Mouse (Mus musculus): Measurements from ENCODE around the gene Dnajc14. TPM values are rescaled to one million over a fixed set of nuclear protein-coding genes. Genes with fewer than 3 reads are reported as not detected.

Gene Dnajc14
- 61.1 and 64.1 TPM in 2 replicates for polyA plus RNA-seq (2016; fragmentation: Nextera tagmentation; extraction: Ambion mirVana)

GRCm38 (mm10) chr10:128803771-128804270, at the start of gene Dnajc14:
TSS of gene Dnajc14 (plus strand) at chr10:128804062.
- H3K27ac ChIP-seq, result peak within 1 kb of the TSS; percentile 97
- peak within 1 kb of the TSS; percentile 79 for H3K4me3 ChIP-seq
- no peaks in the 10 kb centered on the region for H3K9me3 ChIP-seq (replicated peaks)
- H3K36me3 ChIP-seq, result peaks cover 24% of the 10 kb centered on the region
- H3K9ac ChIP-seq, result peak within 1 kb of the TSS; percentile 89
- H3K27me3 ChIP-seq, result no peaks in the 10 kb centered on the region
- ATAC-seq (ENCODE audit: low FRiP score), result peak; percentile 20
- 1% methylated on average over 14 of the region's 14 CpGs for WGBS
- peak within 1 kb of the TSS; percentile 65 for H3K4me2 ChIP-seq (replicated peaks)
- H3K4me1 ChIP-seq, result peaks cover 41% of the 10 kb centered on the region

GRCm38 (mm10) chr10:128772895-128773294, 31.0 kb upstream of the Dnajc14 start:
- H3K36me3 ChIP-seq, result no peaks in the 10 kb centered on the region
- no peaks in the 10 kb centered on the region for H3K4me1 ChIP-seq
- H3K27me3 ChIP-seq, result no peaks in the 10 kb centered on the region
- ATAC-seq (ENCODE audit: low FRiP score), result no peak
- H3K4me3 ChIP-seq, result no peak overlapping the region
- H3K9ac ChIP-seq, result no peak overlapping the region
- H3K9me3 ChIP-seq (replicated peaks), result no peaks in the 10 kb centered on the region
- no peak overlapping the region for H3K27ac ChIP-seq
- WGBS, result 81% methylated on average over 2 of the region's 2 CpGs
- H3K4me2 ChIP-seq (replicated peaks), result no peak overlapping the region

- Histone ChIP-seq H3K4me3 (no peak overlapping the region), H3K4me1 (no peaks in the 10 kb centered on the region), H3K9me3 (replicated peaks) (no peaks in the 10 kb centered on the region), H3K4me2 (replicated peaks) (no peak overlapping the region), H3K27me3 (no peaks in the 10 kb centered on the region), H3K9ac (no peak overlapping the region), H3K36me3 (no peaks in the 10 kb centered on the region), H3K27ac (no peak overlapping the region)
- WGBS, result 35% methylated on average over 5 of the region's 5 CpGs
- ATAC-seq (ENCODE audit: low FRiP score), result no peak
Measured at GRCm38 (mm10) chr10:128773685-128774084, 30.2 kb upstream of the Dnajc14 start.

GRCm38 (mm10) chr10:128778441-128778840, 25.4 kb upstream of the Dnajc14 start:
- WGBS, result 88% methylated on average over 2 of the region's 2 CpGs

GRCm38 (mm10) chr10:128779011-128779795, 24.7 kb upstream of the Dnajc14 start:
- Histone ChIP-seq H3K27ac (no peak overlapping the region), H3K9ac (no peak overlapping the region), H3K4me1 (no peaks in the 10 kb centered on the region), H3K4me2 (replicated peaks) (no peak overlapping the region), H3K4me3 (no peak overlapping the region), H3K9me3 (replicated peaks) (peaks cover 5% of the 10 kb centered on the region; the same call in 1 of the 2 replicates), H3K27me3 (no peaks in the 10 kb centered on the region), H3K36me3 (no peaks in the 10 kb centered on the region)
- ATAC-seq (ENCODE audit: low FRiP score), result no peak
- 29% methylated on average over 8 of the region's 8 CpGs for WGBS

More at GRCm38 (mm10) chr10:128778441-128778840, 25.4 kb upstream of the Dnajc14 start:
- Histone ChIP-seq H3K4me2 (replicated peaks) (no peak overlapping the region), H3K9me3 (replicated peaks) (no peaks in the 10 kb centered on the region), H3K27ac (no peak overlapping the region), H3K4me1 (no peaks in the 10 kb centered on the region), H3K36me3 (no peaks in the 10 kb centered on the region), H3K9ac (no peak overlapping the region), H3K4me3 (no peak overlapping the region), H3K27me3 (no peaks in the 10 kb centered on the region)
- no peak for ATAC-seq (ENCODE audit: low FRiP score)

- Histone ChIP-seq H3K4me2 (replicated peaks) (no peak overlapping the region), H3K4me3 (no peak overlapping the region), H3K27ac (no peak overlapping the region), H3K9ac (no peak overlapping the region), H3K9me3 (replicated peaks) (peaks cover 10% of the 10 kb centered on the region; the same call in 1 of the 2 replicates), H3K36me3 (no peaks in the 10 kb centered on the region), H3K4me1 (no peaks in the 10 kb centered on the region), H3K27me3 (no peaks in the 10 kb centered on the region)
- 86% methylated on average over 1 of the region's 1 CpGs for WGBS
- ATAC-seq (ENCODE audit: low FRiP score), result no peak
Measured at GRCm38 (mm10) chr10:128780200-128780599, 23.7 kb upstream of the Dnajc14 start.

GRCm38 (mm10) chr10:128790398-128791124, 13.3 kb upstream of the Dnajc14 start, which contains the start of gene Mmp19:
TSS of gene Mmp19 (plus strand) at chr10:128790910.
- H3K27ac ChIP-seq, result no peak within 1 kb of the TSS
- no peak within 1 kb of the TSS for H3K4me2 ChIP-seq (replicated peaks)
- H3K9me3 ChIP-seq (replicated peaks), result no peaks in the 10 kb centered on the region
- no peak within 1 kb of the TSS for H3K9ac ChIP-seq
- no peak for ATAC-seq (ENCODE audit: low FRiP score)
- 73% methylated on average over 7 of the region's 7 CpGs for WGBS
- no peak within 1 kb of the TSS for H3K4me3 ChIP-seq
- no peaks in the 10 kb centered on the region for H3K36me3 ChIP-seq
- H3K4me1 ChIP-seq, result no peaks in the 10 kb centered on the region
- H3K27me3 ChIP-seq, result no peaks in the 10 kb centered on the region

- no peak for ATAC-seq (ENCODE audit: low FRiP score)
- H3K4me2 ChIP-seq (replicated peaks), result no peak overlapping the region
- H3K9ac ChIP-seq, result no peak overlapping the region
- H3K4me1 ChIP-seq, result no peaks in the 10 kb centered on the region
- H3K27me3 ChIP-seq, result no peaks in the 10 kb centered on the region
- no peaks in the 10 kb centered on the region for H3K9me3 ChIP-seq (replicated peaks)
- H3K4me3 ChIP-seq, result no peak overlapping the region
- no peak overlapping the region for H3K27ac ChIP-seq
- no peaks in the 10 kb centered on the region for H3K36me3 ChIP-seq
Measured at GRCm38 (mm10) chr10:128792041-128792440, 11.8 kb upstream of the Dnajc14 start.

GRCm38 (mm10) chr10:128793258-128793657, 10.6 kb upstream of the Dnajc14 start:
- no peaks in the 10 kb centered on the region for H3K4me1 ChIP-seq
- peaks cover 3% of the 10 kb centered on the region; the same call in 1 of the 2 replicates for H3K36me3 ChIP-seq
- H3K4me3 ChIP-seq, result no peak overlapping the region
- no peaks in the 10 kb centered on the region for H3K27me3 ChIP-seq
- ATAC-seq (ENCODE audit: low FRiP score), result no peak
- H3K9ac ChIP-seq, result no peak overlapping the region
- H3K27ac ChIP-seq, result no peak overlapping the region
- no peaks in the 10 kb centered on the region for H3K9me3 ChIP-seq (replicated peaks)
- 100% methylated on average over 1 of the region's 1 CpGs for WGBS
- no peak overlapping the region for H3K4me2 ChIP-seq (replicated peaks)

GRCm38 (mm10) chr10:128794391-128794790, 9.5 kb upstream of the Dnajc14 start:
- 93% methylated on average over 5 of the region's 5 CpGs for WGBS
- Histone ChIP-seq H3K4me1 (no peaks in the 10 kb centered on the region), H3K4me3 (no peak overlapping the region), H3K27ac (no peak overlapping the region), H3K4me2 (replicated peaks) (no peak overlapping the region), H3K9me3 (replicated peaks) (no peaks in the 10 kb centered on the region), H3K9ac (no peak overlapping the region), H3K36me3 (peaks cover 10% of the 10 kb centered on the region; the same call in 1 of the 2 replicates), H3K27me3 (no peaks in the 10 kb centered on the region)
- ATAC-seq (ENCODE audit: low FRiP score), result no peak

- H3K4me2 ChIP-seq (replicated peaks), result no peak overlapping the region
- no peak overlapping the region for H3K4me3 ChIP-seq
- no peaks in the 10 kb centered on the region for H3K9me3 ChIP-seq (replicated peaks)
- no peak overlapping the region for H3K27ac ChIP-seq
- no peak overlapping the region for H3K9ac ChIP-seq
- WGBS, result 100% methylated on average over 3 of the region's 3 CpGs
- peaks cover 15% of the 10 kb centered on the region; the same call in 1 of the 2 replicates for H3K36me3 ChIP-seq
- no peaks in the 10 kb centered on the region for H3K4me1 ChIP-seq
- no peaks in the 10 kb centered on the region for H3K27me3 ChIP-seq
- no peak for ATAC-seq (ENCODE audit: low FRiP score)
Measured at GRCm38 (mm10) chr10:128795581-128795980, 8.3 kb upstream of the Dnajc14 start.

- ATAC-seq (ENCODE audit: low FRiP score), result no peak
- Histone ChIP-seq H3K9ac (no peak overlapping the region), H3K9me3 (replicated peaks) (no peaks in the 10 kb centered on the region), H3K4me3 (no peak overlapping the region), H3K36me3 (peaks cover 21% of the 10 kb centered on the region), H3K4me2 (replicated peaks) (no peak overlapping the region), H3K27me3 (no peaks in the 10 kb centered on the region), H3K4me1 (peaks cover 11% of the 10 kb centered on the region), H3K27ac (no peak overlapping the region)
- WGBS, result 95% methylated on average over 8 of the region's 8 CpGs
Measured at GRCm38 (mm10) chr10:128798676-128799075, 5.2 kb upstream of the Dnajc14 start.
